Mouse (Mus musculus): Measurements from ENCODE around the gene Eea1. TPM values are rescaled to one million over a fixed set of nuclear protein-coding genes. Genes with fewer than 3 reads are reported as not detected.

Gene Eea1
- polyA plus RNA-seq, 1 experiment from 2014 or later = 20.0 TPM

GRCm38 (mm10) chr10:95945086-95945485 lies 4.6 kb downstream of the Eea1 start:
- H3K4me1 ChIP-seq (ENCODE audit: control insufficient read depth, insufficient read depth, low read length) = peaks cover 5% of the 10 kb centered on the region; the same call in 1 of the 2 replicates
- no peaks in the 10 kb centered on the region for H3K27me3 ChIP-seq (ENCODE audit: control insufficient read depth, insufficient read depth, low read length)
- no peak overlapping the region for H3K9ac ChIP-seq (ENCODE audit: low read depth, low read length)
- no peaks in the 10 kb centered on the region for H3K36me3 ChIP-seq (ENCODE audit: control insufficient read depth, insufficient read depth, low read length)
- no peak overlapping the region for H3K4me2 ChIP-seq (replicated peaks; ENCODE audit: low read depth, low read length)
- no peaks in the 10 kb centered on the region for H3K9me3 ChIP-seq (ENCODE audit: control insufficient read depth, low read length)
- no peak overlapping the region for H3K4me3 ChIP-seq (ENCODE audit: low read length)
- 40% methylated on average over 1 of the region's 1 CpGs for WGBS
- no peak overlapping the region for H3K27ac ChIP-seq (ENCODE audit: low read depth, low read length)
- no peak for ATAC-seq (ENCODE audit: low FRiP score, low TSS enrichment)

DNA sequence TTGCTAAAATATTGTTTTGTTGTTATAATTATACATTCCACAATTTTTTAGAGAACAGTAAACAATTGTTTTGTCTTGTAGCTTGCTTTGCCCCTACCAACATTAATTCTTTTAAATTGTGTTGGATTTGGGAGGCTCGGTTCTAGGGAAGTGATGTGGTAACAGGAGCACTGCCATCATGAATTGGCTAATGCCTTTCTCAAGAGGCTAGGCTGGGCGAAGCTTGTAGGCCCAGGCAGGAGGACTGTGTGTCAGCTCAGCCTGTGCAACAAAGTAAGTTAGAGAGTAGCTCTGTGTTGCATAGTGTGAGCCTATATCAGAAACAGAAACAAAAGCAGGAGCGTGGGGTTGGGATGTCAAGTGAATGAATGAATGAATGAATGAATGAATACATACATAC lies 9.0 kb downstream of the Eea1 start:
- no peaks in the 10 kb centered on the region for H3K27me3 ChIP-seq (ENCODE audit: control insufficient read depth, insufficient read depth, low read length)
- no peaks in the 10 kb centered on the region for H3K9me3 ChIP-seq (ENCODE audit: control insufficient read depth, low read length)
- WGBS = 95% methylated on average over 3 of the region's 3 CpGs
- ATAC-seq (ENCODE audit: low FRiP score, low TSS enrichment) = no peak
- no peak overlapping the region for H3K9ac ChIP-seq (ENCODE audit: low read depth, low read length)
- no peaks in the 10 kb centered on the region for H3K4me1 ChIP-seq (ENCODE audit: control insufficient read depth, insufficient read depth, low read length)
- H3K4me2 ChIP-seq (replicated peaks; ENCODE audit: low read depth, low read length) = no peak overlapping the region
- H3K4me3 ChIP-seq (ENCODE audit: low read length) = no peak overlapping the region
- H3K27ac ChIP-seq (ENCODE audit: low read depth, low read length) = no peak overlapping the region
- no peaks in the 10 kb centered on the region for H3K36me3 ChIP-seq (ENCODE audit: control insufficient read depth, insufficient read depth, low read length)

- no peak for ATAC-seq (ENCODE audit: low FRiP score, low TSS enrichment)
- no peak overlapping the region for H3K9ac ChIP-seq (ENCODE audit: low read depth, low read length)
- no peak overlapping the region for H3K27ac ChIP-seq (ENCODE audit: low read depth, low read length)
- H3K4me1 ChIP-seq (ENCODE audit: control insufficient read depth, insufficient read depth, low read length) = no peaks in the 10 kb centered on the region
- H3K27me3 ChIP-seq (ENCODE audit: control insufficient read depth, insufficient read depth, low read length) = no peaks in the 10 kb centered on the region
- H3K36me3 ChIP-seq (ENCODE audit: control insufficient read depth, insufficient read depth, low read length) = no peaks in the 10 kb centered on the region
- H3K9me3 ChIP-seq (ENCODE audit: control insufficient read depth, low read length) = no peaks in the 10 kb centered on the region
- 89% methylated on average over 5 of the region's 5 CpGs for WGBS
- H3K4me3 ChIP-seq (ENCODE audit: low read length) = no peak overlapping the region
- no peak overlapping the region for H3K4me2 ChIP-seq (replicated peaks; ENCODE audit: low read depth, low read length)
Measured at GRCm38 (mm10) chr10:95950194-95950593, 9.7 kb downstream of the Eea1 start.

DNA sequence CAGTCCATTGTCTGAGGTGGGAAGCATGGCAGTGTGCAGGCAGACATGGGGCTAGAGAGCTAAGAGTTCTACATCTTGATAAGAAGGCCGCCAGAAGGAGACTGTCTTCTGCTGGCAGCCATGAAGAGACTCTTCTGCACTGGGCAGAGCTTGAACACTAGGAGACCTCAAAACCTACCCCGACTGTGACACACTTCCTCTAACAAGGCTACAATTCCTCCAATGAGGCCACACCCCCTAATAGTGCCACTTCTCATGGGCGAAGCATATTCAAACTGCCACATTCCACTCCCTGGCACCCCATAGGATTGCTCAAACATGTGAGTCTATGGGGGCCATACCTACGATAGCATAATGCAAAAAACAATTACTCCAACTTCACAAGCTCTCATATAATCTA lies 10.3 kb downstream of the Eea1 start:
- no peaks in the 10 kb centered on the region for H3K36me3 ChIP-seq (ENCODE audit: control insufficient read depth, insufficient read depth, low read length)
- H3K4me2 ChIP-seq (replicated peaks; ENCODE audit: low read depth, low read length) = no peak overlapping the region
- 97% methylated on average over 4 of the region's 4 CpGs for WGBS
- no peak overlapping the region for H3K27ac ChIP-seq (ENCODE audit: low read depth, low read length)
- no peak overlapping the region for H3K9ac ChIP-seq (ENCODE audit: low read depth, low read length)
- no peak overlapping the region for H3K4me3 ChIP-seq (ENCODE audit: low read length)
- ATAC-seq (ENCODE audit: low FRiP score, low TSS enrichment) = no peak
- H3K27me3 ChIP-seq (ENCODE audit: control insufficient read depth, insufficient read depth, low read length) = no peaks in the 10 kb centered on the region
- H3K4me1 ChIP-seq (ENCODE audit: control insufficient read depth, insufficient read depth, low read length) = no peaks in the 10 kb centered on the region
- no peaks in the 10 kb centered on the region for H3K9me3 ChIP-seq (ENCODE audit: control insufficient read depth, low read length)

DNA sequence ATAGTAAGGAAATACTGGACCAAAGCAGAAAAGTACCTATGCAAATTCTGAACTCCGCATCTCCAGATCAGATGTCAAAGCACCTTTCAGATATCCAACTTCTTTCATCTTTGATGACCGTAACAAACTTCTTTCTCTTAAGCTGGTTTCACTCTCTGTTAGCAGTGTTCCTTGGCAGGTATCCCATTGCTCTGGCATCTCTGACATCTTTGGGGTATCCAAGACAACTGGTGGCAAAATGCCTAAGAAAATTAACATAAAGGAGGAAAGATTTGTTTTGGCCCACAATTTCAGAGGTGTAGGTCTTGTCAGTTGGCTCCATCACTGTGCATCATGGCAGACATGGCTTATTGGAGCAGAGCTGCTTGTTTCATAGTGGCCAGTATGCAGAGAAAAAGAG lies 10.9 kb downstream of the Eea1 start:
- Histone ChIP-seq H3K27ac (ENCODE audit: low read depth, low read length) (no peak overlapping the region), H3K9ac (ENCODE audit: low read depth, low read length) (no peak overlapping the region), H3K4me3 (ENCODE audit: low read length) (no peak overlapping the region), H3K4me1 (ENCODE audit: control insufficient read depth, insufficient read depth, low read length) (no peaks in the 10 kb centered on the region), H3K27me3 (ENCODE audit: control insufficient read depth, insufficient read depth, low read length) (no peaks in the 10 kb centered on the region), H3K36me3 (ENCODE audit: control insufficient read depth, insufficient read depth, low read length) (no peaks in the 10 kb centered on the region), H3K4me2 (replicated peaks; ENCODE audit: low read depth, low read length) (no peak overlapping the region), H3K9me3 (ENCODE audit: control insufficient read depth, low read length) (no peaks in the 10 kb centered on the region)
- 95% methylated on average over 2 of the region's 2 CpGs for WGBS
- no peak for ATAC-seq (ENCODE audit: low FRiP score, low TSS enrichment)

DNA sequence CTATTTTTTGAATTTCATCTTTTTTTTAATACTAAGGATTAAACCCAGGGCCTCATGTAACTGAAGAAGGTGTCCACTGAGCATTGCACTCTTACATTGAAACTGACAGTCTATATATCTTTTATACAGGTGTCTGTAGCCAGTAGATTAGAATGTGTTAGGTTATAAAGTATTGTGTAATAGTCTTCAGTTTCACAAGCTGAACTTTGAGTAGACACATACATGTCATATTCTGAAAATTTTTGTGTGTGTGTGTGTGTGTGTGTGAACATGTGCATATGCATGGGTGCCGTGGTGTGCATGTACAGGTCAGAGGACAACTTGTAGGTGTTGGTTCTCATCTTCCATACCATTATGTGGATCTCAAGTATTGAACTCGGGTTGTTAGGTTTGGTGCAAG lies 16.2 kb downstream of the Eea1 start:
- 92% methylated on average over 2 of the region's 2 CpGs for WGBS
- no peaks in the 10 kb centered on the region for H3K36me3 ChIP-seq (ENCODE audit: control insufficient read depth, insufficient read depth, low read length)
- H3K9ac ChIP-seq (ENCODE audit: low read depth, low read length) = no peak overlapping the region
- H3K9me3 ChIP-seq (ENCODE audit: control insufficient read depth, low read length) = 0 out of 2 replicates have a peak, but pooled peaks cover 3% of the 10 kb centered on the region
- H3K4me2 ChIP-seq (replicated peaks; ENCODE audit: low read depth, low read length) = no peak overlapping the region
- no peak for ATAC-seq (ENCODE audit: low FRiP score, low TSS enrichment)
- H3K27me3 ChIP-seq (ENCODE audit: control insufficient read depth, insufficient read depth, low read length) = no peaks in the 10 kb centered on the region
- H3K4me1 ChIP-seq (ENCODE audit: control insufficient read depth, insufficient read depth, low read length) = 0 out of 2 replicates have a peak, but pooled peaks cover 3% of the 10 kb centered on the region
- H3K4me3 ChIP-seq (ENCODE audit: low read length) = no peak overlapping the region
- H3K27ac ChIP-seq (ENCODE audit: low read depth, low read length) = no peak overlapping the region

DNA sequence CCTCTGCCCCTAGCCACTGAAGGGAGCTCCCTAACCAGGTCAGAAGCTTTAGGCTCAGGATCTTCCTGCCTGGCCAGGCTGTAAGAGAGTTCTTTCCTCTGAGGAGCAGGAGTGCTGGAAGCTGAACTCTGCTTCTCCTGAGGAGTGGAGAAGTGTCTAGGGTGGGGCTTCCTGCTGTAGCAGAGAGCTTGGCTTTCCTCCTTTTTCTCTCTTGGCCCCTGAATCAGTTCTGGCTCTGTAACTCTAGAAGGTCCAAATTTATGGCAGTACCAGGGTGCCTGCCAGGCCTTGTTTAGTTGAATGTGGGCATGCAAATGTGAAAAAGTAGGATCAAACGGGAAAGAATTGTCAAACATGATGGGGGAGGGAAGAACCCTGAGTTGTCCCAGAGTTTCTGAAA lies 17.1 kb downstream of the Eea1 start:
- 43% methylated on average over 1 of the region's 1 CpGs for WGBS
- ATAC-seq (ENCODE audit: low FRiP score, low TSS enrichment) = no peak; the same call in 1 of the 2 replicates

DNA sequence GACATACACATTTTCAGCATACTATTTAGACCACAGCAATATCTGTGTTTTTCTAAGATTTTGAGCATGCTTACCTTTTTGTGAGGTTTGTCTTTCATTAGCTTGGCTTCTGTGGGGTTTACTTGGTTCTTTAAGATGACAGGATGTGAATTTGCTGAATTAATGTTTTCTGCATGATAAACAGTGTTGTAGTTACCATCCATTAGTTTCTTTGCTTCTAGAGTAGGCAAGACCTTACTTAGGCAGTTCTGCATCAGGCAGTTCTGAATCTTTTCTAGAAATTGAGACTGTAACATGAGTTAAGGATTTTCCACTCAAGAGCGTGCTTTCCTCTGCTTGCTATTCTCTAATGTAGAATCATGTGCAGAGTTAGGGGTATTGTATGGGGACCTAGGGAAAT lies 24.2 kb downstream of the Eea1 start:
- Histone ChIP-seq H3K27ac (ENCODE audit: low read depth, low read length) (no peak overlapping the region), H3K4me2 (replicated peaks; ENCODE audit: low read depth, low read length) (no peak overlapping the region), H3K4me3 (ENCODE audit: low read length) (no peak overlapping the region), H3K36me3 (ENCODE audit: control insufficient read depth, insufficient read depth, low read length) (no peaks in the 10 kb centered on the region), H3K9ac (ENCODE audit: low read depth, low read length) (no peak overlapping the region), H3K9me3 (ENCODE audit: control insufficient read depth, low read length) (0 out of 2 replicates have a peak, but pooled peaks cover 3% of the 10 kb centered on the region), H3K4me1 (ENCODE audit: control insufficient read depth, insufficient read depth, low read length) (no peaks in the 10 kb centered on the region), H3K27me3 (ENCODE audit: control insufficient read depth, insufficient read depth, low read length) (no peaks in the 10 kb centered on the region)
- WGBS = 85% methylated on average over 1 of the region's 1 CpGs
- ATAC-seq (ENCODE audit: low FRiP score, low TSS enrichment) = no peak

More for the DNA sequence above, 17.1 kb downstream of the Eea1 start:
- Histone ChIP-seq H3K9me3 (ENCODE audit: control insufficient read depth, low read length) (0 out of 2 replicates have a peak, but pooled peaks cover 3% of the 10 kb centered on the region), H3K27me3 (ENCODE audit: control insufficient read depth, insufficient read depth, low read length) (no peaks in the 10 kb centered on the region), H3K4me3 (ENCODE audit: low read length) (no peak overlapping the region), H3K4me2 (replicated peaks; ENCODE audit: low read depth, low read length) (no peak overlapping the region), H3K27ac (ENCODE audit: low read depth, low read length) (no peak overlapping the region), H3K9ac (ENCODE audit: low read depth, low read length) (no peak overlapping the region), H3K36me3 (ENCODE audit: control insufficient read depth, insufficient read depth, low read length) (no peaks in the 10 kb centered on the region), H3K4me1 (ENCODE audit: control insufficient read depth, insufficient read depth, low read length) (0 out of 2 replicates have a peak, but pooled peaks cover 3% of the 10 kb centered on the region)

DNA sequence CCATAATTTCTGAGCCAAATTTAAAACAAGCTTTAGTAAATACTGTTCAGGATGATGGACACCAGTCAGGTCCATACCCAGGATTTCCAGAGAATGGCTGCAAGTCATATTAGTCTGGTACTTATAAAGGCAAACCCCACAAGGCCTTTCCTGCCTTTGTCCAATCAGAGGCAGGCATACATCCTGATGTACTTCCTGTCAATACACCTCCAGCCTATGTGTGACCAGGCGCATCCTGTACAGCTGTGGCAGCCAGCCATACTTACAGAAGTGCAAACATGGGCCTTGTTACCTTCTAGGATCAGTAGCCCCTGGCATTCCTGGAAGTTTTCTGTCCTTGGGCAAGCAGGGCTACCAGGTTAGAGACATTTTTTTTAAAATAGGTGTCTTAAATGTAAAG lies 29.2 kb downstream of the Eea1 start:
- no peak overlapping the region for H3K9ac ChIP-seq (ENCODE audit: low read depth, low read length)
- no peak for ATAC-seq (ENCODE audit: low FRiP score, low TSS enrichment)
- no peaks in the 10 kb centered on the region for H3K27me3 ChIP-seq (ENCODE audit: control insufficient read depth, insufficient read depth, low read length)
- H3K4me1 ChIP-seq (ENCODE audit: control insufficient read depth, insufficient read depth, low read length) = no peaks in the 10 kb centered on the region
- no peak overlapping the region for H3K4me2 ChIP-seq (replicated peaks; ENCODE audit: low read depth, low read length)
- H3K36me3 ChIP-seq (ENCODE audit: control insufficient read depth, insufficient read depth, low read length) = no peaks in the 10 kb centered on the region
- no peak overlapping the region for H3K27ac ChIP-seq (ENCODE audit: low read depth, low read length)
- H3K9me3 ChIP-seq (ENCODE audit: control insufficient read depth, low read length) = no peaks in the 10 kb centered on the region
- no peak overlapping the region for H3K4me3 ChIP-seq (ENCODE audit: low read length)
- 92% methylated on average over 1 of the region's 1 CpGs for WGBS

Measured in kidney, embryonic 14.5 days (tissue).